Mouse (Mus musculus) hindbrain, embryonic 10.5 days (tissue): ENCODE measurements around the gene Hmgb1. TPM values are rescaled to one million over a fixed set of nuclear protein-coding genes. Genes with fewer than 3 reads are reported as not detected.

Source experiments
- DNase-seq: peaks from one replicate; pipeline ENCODE4 v3.0.0-alpha.2; 2017; ENCODE audit warnings: low spot score
- H3K27ac ChIP-seq: fragments of 300-500 bp; sonication (generic); 2 replicates; pipeline ENCODE4 v1.5.1; 2016; ENCODE audit warnings: mild to moderate bottlenecking, moderate library complexity
- H3K27me3 ChIP-seq: fragments of 300-500 bp; sonication (generic); 2 replicates; pipeline ENCODE4 v1.6.1; 2016; ENCODE audit warnings: mild to moderate bottlenecking; ENCODE audit not compliant: poor library complexity, insufficient read depth, severe bottlenecking
- H3K36me3 ChIP-seq: fragments of 300-500 bp; sonication (generic); 2 replicates; pipeline ENCODE4 v1.6.1; 2016; ENCODE audit warnings: mild to moderate bottlenecking, moderate library complexity
- H3K4me1 ChIP-seq: fragments of 300-500 bp; sonication (generic); replicated peaks from 2 replicates; pipeline ENCODE4 v1.6.1; 2016; ENCODE audit warnings: mild to moderate bottlenecking
- H3K4me3 ChIP-seq: fragments of 300-500 bp; sonication (generic); 2 replicates; pipeline ENCODE4 v1.5.1; 2016; ENCODE audit warnings: mild to moderate bottlenecking, moderate library complexity
- H3K9me3 ChIP-seq: fragments of 300-500 bp; sonication (generic); 2 replicates; pipeline ENCODE4 v1.6.1; 2016; ENCODE audit warnings: mild to moderate bottlenecking, moderate library complexity
- WGBS: fragments of 180-500 bp; shearing (Covaris S2); methylation state at CpG from one replicate; pipeline ENCODE4 v1.1.7; 2016; 5-methylcytosine and 5-hydroxymethylcytosine counted together
- polyA plus RNA-seq: library from polyadenylated mRNA; unstranded; fragments of >200 nt; fragmentation: Nextera tagmentation; extraction: Ambion mirVana; gene quantifications from 2 replicates; pipeline ENCODE4 v1.2.1, GENCODE M21; 2016

The Hmgb1 gene
- polyA plus RNA-seq, 1 experiment from 2014 or later: 1,115 TPM

GRCm38 (mm10) chr5:149107566-149107965 is 76.7 kb downstream of the Hmgb1 start:
- no peaks in the 10 kb centered on the region for H3K36me3 ChIP-seq
- no peak for DNase-seq
- H3K4me3 ChIP-seq: no peak overlapping the region
- no peak overlapping the region for H3K27ac ChIP-seq
- 82% methylated on average over 3 of the region's 3 CpGs for WGBS
- H3K4me1 ChIP-seq: peaks cover 20% of the 10 kb centered on the region
- no peaks in the 10 kb centered on the region for H3K9me3 ChIP-seq
- H3K27me3 ChIP-seq: no peaks in the 10 kb centered on the region

- H3K36me3 ChIP-seq: no peaks in the 10 kb centered on the region
- H3K4me3 ChIP-seq: no peak overlapping the region
- H3K9me3 ChIP-seq: no peaks in the 10 kb centered on the region
- no peaks in the 10 kb centered on the region for H3K27me3 ChIP-seq
- no peak for DNase-seq
- WGBS: 89% methylated on average over 8 of the region's 8 CpGs
- no peak overlapping the region for H3K27ac ChIP-seq
- 0 out of 2 replicates have a peak, but pooled peaks cover 8% of the 10 kb centered on the region for H3K4me1 ChIP-seq
Measured at GRCm38 (mm10) chr5:149104096-149104725, 80.1 kb downstream of the Hmgb1 start.

GRCm38 (mm10) chr5:149101869-149102268 is 82.4 kb downstream of the Hmgb1 start:
- H3K4me1 ChIP-seq: 0 out of 2 replicates have a peak, but pooled peaks cover 7% of the 10 kb centered on the region
- H3K9me3 ChIP-seq: no peaks in the 10 kb centered on the region
- WGBS: 81% methylated on average over 6 of the region's 6 CpGs
- DNase-seq: no peak
- H3K27me3 ChIP-seq: no peaks in the 10 kb centered on the region
- H3K4me3 ChIP-seq: no peak overlapping the region
- no peak overlapping the region for H3K27ac ChIP-seq
- no peaks in the 10 kb centered on the region for H3K36me3 ChIP-seq

- no peaks in the 10 kb centered on the region for H3K27me3 ChIP-seq
- no peak for DNase-seq
- no peaks in the 10 kb centered on the region for H3K36me3 ChIP-seq
- no peak overlapping the region for H3K27ac ChIP-seq
- H3K4me1 ChIP-seq: 0 out of 2 replicates have a peak, but pooled peaks cover 4% of the 10 kb centered on the region
- no peaks in the 10 kb centered on the region for H3K9me3 ChIP-seq
- WGBS: 64% methylated on average over 3 of the region's 3 CpGs
- H3K4me3 ChIP-seq: no peak overlapping the region
Measured at GRCm38 (mm10) chr5:149100091-149100490, 84.2 kb downstream of the Hmgb1 start.

GRCm38 (mm10) chr5:149099009-149099408 is 85.3 kb downstream of the Hmgb1 start:
- Histone ChIP-seq H3K9me3 (no peaks in the 10 kb centered on the region), H3K36me3 (no peaks in the 10 kb centered on the region), H3K27me3 (no peaks in the 10 kb centered on the region), H3K4me3 (no peak overlapping the region), H3K4me1 (no peaks in the 10 kb centered on the region), H3K27ac (no peak overlapping the region)
- WGBS: 86% methylated on average over 1 of the region's 1 CpGs
- DNase-seq: no peak

GRCm38 (mm10) chr5:149097841-149098240 is 86.4 kb downstream of the Hmgb1 start:
- H3K4me3 ChIP-seq: no peak overlapping the region
- no peaks in the 10 kb centered on the region for H3K27me3 ChIP-seq
- H3K4me1 ChIP-seq: no peaks in the 10 kb centered on the region
- WGBS: 85% methylated on average over 5 of the region's 5 CpGs
- no peaks in the 10 kb centered on the region for H3K36me3 ChIP-seq
- no peaks in the 10 kb centered on the region for H3K9me3 ChIP-seq
- H3K27ac ChIP-seq: no peak overlapping the region
- DNase-seq: no peak

GRCm38 (mm10) chr5:149096284-149096683 is 88.0 kb downstream of the Hmgb1 start:
- Histone ChIP-seq H3K9me3 (no peaks in the 10 kb centered on the region), H3K27ac (no peak overlapping the region), H3K4me1 (no peaks in the 10 kb centered on the region), H3K4me3 (no peak overlapping the region), H3K36me3 (no peaks in the 10 kb centered on the region), H3K27me3 (no peaks in the 10 kb centered on the region)
- 72% methylated on average over 11 of the region's 11 CpGs for WGBS
- no peak for DNase-seq

GRCm38 (mm10) chr5:149092926-149093325 is 91.4 kb downstream of the Hmgb1 start:
- DNase-seq: no peak
- WGBS: 91% methylated on average over 5 of the region's 5 CpGs
- Histone ChIP-seq H3K36me3 (no peaks in the 10 kb centered on the region), H3K27ac (no peak overlapping the region), H3K4me1 (no peaks in the 10 kb centered on the region), H3K4me3 (no peak overlapping the region), H3K9me3 (no peaks in the 10 kb centered on the region), H3K27me3 (no peaks in the 10 kb centered on the region)

GRCm38 (mm10) chr5:149092526-149092925 is 91.8 kb downstream of the Hmgb1 start:
- WGBS: 75% methylated on average over 4 of the region's 4 CpGs
- Histone ChIP-seq H3K27me3 (no peaks in the 10 kb centered on the region), H3K36me3 (no peaks in the 10 kb centered on the region), H3K4me3 (no peak overlapping the region), H3K4me1 (no peaks in the 10 kb centered on the region), H3K27ac (no peak overlapping the region), H3K9me3 (no peaks in the 10 kb centered on the region)
- DNase-seq: no peak

- WGBS: 89% methylated on average over 14 of the region's 14 CpGs
- Histone ChIP-seq H3K27me3 (no peaks in the 10 kb centered on the region), H3K4me3 (no peak overlapping the region), H3K4me1 (no peaks in the 10 kb centered on the region), H3K27ac (no peak overlapping the region), H3K36me3 (no peaks in the 10 kb centered on the region), H3K9me3 (no peaks in the 10 kb centered on the region)
- no peak for DNase-seq
Measured at GRCm38 (mm10) chr5:149091256-149091655, 93.0 kb downstream of the Hmgb1 start.

- WGBS: 79% methylated on average over 2 of the region's 2 CpGs
- no peaks in the 10 kb centered on the region for H3K27me3 ChIP-seq
- no peaks in the 10 kb centered on the region for H3K36me3 ChIP-seq
- H3K27ac ChIP-seq: no peak overlapping the region
- H3K4me3 ChIP-seq: no peak overlapping the region
- no peak for DNase-seq
- no peaks in the 10 kb centered on the region for H3K4me1 ChIP-seq
- H3K9me3 ChIP-seq: no peaks in the 10 kb centered on the region
Measured at GRCm38 (mm10) chr5:149089860-149090259, 94.4 kb downstream of the Hmgb1 start.

- Histone ChIP-seq H3K9me3 (no peaks in the 10 kb centered on the region), H3K4me1 (no peaks in the 10 kb centered on the region), H3K4me3 (no peak overlapping the region), H3K27ac (no peak overlapping the region), H3K27me3 (no peaks in the 10 kb centered on the region), H3K36me3 (no peaks in the 10 kb centered on the region)
- 85% methylated on average over 5 of the region's 5 CpGs for WGBS
- DNase-seq: no peak
Measured at GRCm38 (mm10) chr5:149089456-149089855, 94.8 kb downstream of the Hmgb1 start.

GRCm38 (mm10) chr5:149088891-149089290 is 95.4 kb downstream of the Hmgb1 start:
- no peaks in the 10 kb centered on the region for H3K36me3 ChIP-seq
- WGBS: 85% methylated on average over 6 of the region's 6 CpGs
- H3K27ac ChIP-seq: no peak overlapping the region
- H3K9me3 ChIP-seq: no peaks in the 10 kb centered on the region
- H3K27me3 ChIP-seq: no peaks in the 10 kb centered on the region
- DNase-seq: no peak
- no peaks in the 10 kb centered on the region for H3K4me1 ChIP-seq
- H3K4me3 ChIP-seq: no peak overlapping the region

- 84% methylated on average over 3 of the region's 3 CpGs for WGBS
- Histone ChIP-seq H3K9me3 (no peaks in the 10 kb centered on the region), H3K27ac (no peak overlapping the region), H3K4me3 (no peak overlapping the region), H3K36me3 (no peaks in the 10 kb centered on the region), H3K4me1 (no peaks in the 10 kb centered on the region), H3K27me3 (no peaks in the 10 kb centered on the region)
- DNase-seq: no peak
Measured at GRCm38 (mm10) chr5:149088149-149088548, 96.1 kb downstream of the Hmgb1 start.
